Mouse (Mus musculus) macrophage (primary cell): ENCODE measurements around the gene Dffa. TPM values are rescaled to one million over a fixed set of nuclear protein-coding genes. Genes with fewer than 3 reads are reported as not detected.
"Not testable (repeated sequence)": the region's sequence is repeated elsewhere in the genome, so short reads cannot be mapped to it uniquely, and the experiment has no call there.

ENCODE experiments used
- H3K27ac ChIP-seq: fragments of 350-480 bp; formaldehyde crosslinking; 2 replicates; pipeline ENCODE4 v1.9.0; 2021
- H3K36me3 ChIP-seq: fragments of 350-480 bp; formaldehyde crosslinking; 2 replicates; pipeline ENCODE4 v1.9.0; 2021; ENCODE audit errors: inconsistent target
- H3K4me3 ChIP-seq: fragments of 350-480 bp; formaldehyde crosslinking; 2 replicates; pipeline ENCODE4 v1.9.0; 2021; ENCODE audit errors: inconsistent target
- H3K79me2 ChIP-seq: fragments of 350-480 bp; formaldehyde crosslinking; 2 replicates; pipeline ENCODE4 v1.9.0; 2021; ENCODE audit errors: inconsistent target
- WGBS: methylation state at CpG from one replicate; pipeline ENCODE4 v1.1.7; 2026; ENCODE audit warnings: inconsistent platforms; ENCODE audit not compliant: missing documents; 5-methylcytosine and 5-hydroxymethylcytosine counted together
- polyA plus RNA-seq: library from polyadenylated mRNA; stranded (reverse); fragments of 250-400 nt; gene quantifications from 3 replicates; pipeline ENCODE4 v1.2.4, GENCODE M21; 2018; ENCODE audit warnings: inconsistent platforms

Gene Dffa
- polyA plus RNA-seq, 1 experiment from 2014 or later, result 13.1 TPM

GRCm38 (mm10) chr4:149075871-149076575 lies 27.9 kb upstream of the Dffa start:
- 17% methylated on average over 10 of the region's 10 CpGs for WGBS
- H3K27ac ChIP-seq, result no peak overlapping the region
- H3K36me3 ChIP-seq, result peaks cover 7% of the 10 kb centered on the region; the same call in 1 of the 2 replicates
- no peak overlapping the region for H3K4me3 ChIP-seq
- peaks cover 39% of the 10 kb centered on the region; the same call in 1 of the 2 replicates for H3K79me2 ChIP-seq

- WGBS, result 72% methylated on average over 4 of the region's 4 CpGs
- Histone ChIP-seq H3K27ac (no peak overlapping the region), H3K36me3 (peaks cover 7% of the 10 kb centered on the region; the same call in 1 of the 2 replicates), H3K79me2 (peaks cover 62% of the 10 kb centered on the region; the same call in 1 of the 2 replicates), H3K4me3 (no peak overlapping the region)
These were observed 25.7 kb upstream of the Dffa start for GRCm38 (mm10) chr4:149078261-149078660.

GRCm38 (mm10) chr4:149079629-149080028 lies 24.3 kb upstream of the Dffa start:
- 89% methylated on average over 6 of the region's 6 CpGs for WGBS
- Histone ChIP-seq H3K36me3 (peaks cover 3% of the 10 kb centered on the region; the same call in 1 of the 2 replicates), H3K79me2 (peaks cover 75% of the 10 kb centered on the region; the same call in 1 of the 2 replicates), H3K27ac (no peak overlapping the region), H3K4me3 (no peak overlapping the region)

GRCm38 (mm10) chr4:149080111-149080510 lies 23.8 kb upstream of the Dffa start:
- Histone ChIP-seq H3K4me3 (no peak overlapping the region), H3K79me2 (peaks cover 80% of the 10 kb centered on the region; the same call in 1 of the 2 replicates), H3K36me3 (no peaks in the 10 kb centered on the region), H3K27ac (no peak overlapping the region)
- 94% methylated on average over 8 of the region's 8 CpGs for WGBS

DNA sequence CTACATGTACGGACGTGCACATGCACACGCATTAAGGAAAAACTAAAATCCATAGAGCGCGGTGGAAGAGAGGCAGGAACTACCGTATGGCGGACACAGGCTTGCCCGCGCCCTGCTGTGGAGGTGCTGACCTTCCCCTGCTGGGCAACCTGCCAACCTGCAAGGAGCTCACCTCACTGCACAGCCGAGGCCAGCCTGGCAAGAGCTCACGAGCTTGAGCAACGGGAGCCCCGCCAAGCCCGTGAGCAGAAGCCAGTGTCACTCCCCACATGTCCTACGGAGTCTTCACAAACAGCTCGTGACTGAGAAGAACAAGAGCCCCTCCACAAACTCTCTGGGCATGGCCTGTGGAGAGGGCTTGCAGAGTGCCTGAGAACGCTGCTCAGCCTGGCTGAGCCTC lies 22.4 kb upstream of the Dffa start:
- H3K79me2 ChIP-seq, result peaks cover 94% of the 10 kb centered on the region; the same call in 1 of the 2 replicates
- H3K4me3 ChIP-seq, result no peak overlapping the region
- no peaks in the 10 kb centered on the region for H3K36me3 ChIP-seq
- H3K27ac ChIP-seq, result no peak overlapping the region
- whole genome bisulfite sequencing, result 89% methylated on average over 17 of the region's 17 CpGs

DNA sequence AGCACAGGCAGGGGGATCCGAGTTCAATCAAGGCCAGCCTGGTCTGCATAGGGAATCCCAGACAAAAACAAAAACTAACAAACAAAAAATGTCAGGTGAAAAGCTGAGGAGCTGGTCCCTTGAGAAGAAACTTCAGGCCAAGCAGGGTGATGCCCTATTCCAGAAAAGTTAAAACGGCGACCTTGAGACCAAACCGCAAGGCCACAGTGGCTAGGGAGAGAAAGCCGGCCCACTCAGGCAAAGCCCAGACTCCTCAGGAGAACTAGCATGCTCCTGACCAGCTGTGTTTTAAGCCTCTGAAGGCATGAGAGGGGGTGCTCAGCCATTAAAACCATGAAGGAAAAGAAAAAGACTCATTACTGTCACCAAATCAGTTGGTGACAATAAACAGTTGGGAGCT lies 18.6 kb upstream of the Dffa start:
- H3K79me2 ChIP-seq, result peaks cover 86% of the 10 kb centered on the region
- no peak overlapping the region for H3K4me3 ChIP-seq
- WGBS, result 89% methylated on average over 5 of the region's 5 CpGs
- no peaks in the 10 kb centered on the region for H3K36me3 ChIP-seq
- no peak overlapping the region for H3K27ac ChIP-seq

GRCm38 (mm10) chr4:149091364-149091763 lies 12.6 kb upstream of the Dffa start:
- WGBS, result 88% methylated on average over 8 of the region's 8 CpGs
- peaks cover 86% of the 10 kb centered on the region for H3K79me2 ChIP-seq
- H3K4me3 ChIP-seq, result no peak overlapping the region
- no peak overlapping the region for H3K27ac ChIP-seq
- H3K36me3 ChIP-seq, result peaks cover 7% of the 10 kb centered on the region; the same call in 1 of the 2 replicates

GRCm38 (mm10) chr4:149097956-149098355 lies 6.0 kb upstream of the Dffa start:
- Histone ChIP-seq H3K4me3 (no peak overlapping the region; the same call in 1 of the 2 replicates), H3K27ac (no peak overlapping the region), H3K79me2 (peaks cover 61% of the 10 kb centered on the region), H3K36me3 (peaks cover 7% of the 10 kb centered on the region; the same call in 1 of the 2 replicates)
- 79% methylated on average over 3 of the region's 3 CpGs for WGBS

- WGBS, result 14% methylated on average over 8 of the region's 11 CpGs
- Histone ChIP-seq H3K4me3 (peak overlapping the region; percentile 93), H3K36me3 (peaks cover 7% of the 10 kb centered on the region; the same call in 1 of the 2 replicates), H3K27ac (peak overlapping the region; percentile 36; the same call in 1 of the 2 replicates), H3K79me2 (peaks cover 55% of the 10 kb centered on the region)
These were observed 5.4 kb upstream of the Dffa start for GRCm38 (mm10) chr4:149098571-149098970.

GRCm38 (mm10) chr4:149099369-149100017 lies 4.5 kb upstream of the Dffa start, which contains the start of gene Pex14:
TSS of gene Pex14 (minus strand) at chr4:149099876.
- peak within 1 kb of the TSS; percentile 36; the same call in 1 of the 2 replicates for H3K27ac ChIP-seq

GRCm38 (mm10) chr4:149100449-149100848 lies 3.5 kb upstream of the Dffa start:
- H3K4me3 ChIP-seq, H3K27ac ChIP-seq, H3K36me3 ChIP-seq: not testable (repeated sequence)
- 95% methylated on average over 11 of the region's 12 CpGs for WGBS
- peaks cover 36% of the 10 kb centered on the region for H3K79me2 ChIP-seq

More at GRCm38 (mm10) chr4:149099369-149100017, 4.5 kb upstream of the Dffa start, which contains the start of gene Pex14:
- H3K4me3 ChIP-seq, result peak within 1 kb of the TSS; percentile 93
- WGBS, result 1% methylated on average over 49 of the region's 50 CpGs
- H3K79me2 ChIP-seq, result peaks cover 45% of the 10 kb centered on the region
- H3K36me3 ChIP-seq, result no peaks in the 10 kb centered on the region

DNA sequence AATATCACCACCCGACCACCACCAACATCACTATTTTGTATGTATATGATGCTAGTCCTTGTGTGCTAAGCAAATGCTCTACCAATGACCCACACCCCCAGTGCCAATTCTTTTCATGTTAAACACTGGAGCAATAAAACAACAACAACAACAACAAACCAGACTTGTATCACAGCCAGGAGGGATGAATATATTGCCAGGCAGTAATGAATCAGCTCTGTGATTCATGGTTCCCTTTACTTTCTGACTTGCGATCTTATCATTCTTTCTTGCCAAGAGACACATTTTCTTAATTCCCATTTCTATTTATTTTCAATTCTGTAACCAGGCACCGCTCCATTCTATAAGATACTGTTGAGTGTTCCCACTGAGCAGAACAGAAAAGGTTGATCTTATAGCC lies 2.5 kb upstream of the Dffa start:
- Histone ChIP-seq H3K4me3 (no peak overlapping the region), H3K27ac (no peak overlapping the region), H3K36me3 (no peaks in the 10 kb centered on the region), H3K79me2 (peaks cover 26% of the 10 kb centered on the region)
- WGBS, result 89% methylated on average over 3 of the region's 3 CpGs

GRCm38 (mm10) chr4:149119978-149120562 lies 16.1 kb downstream of the Dffa start:
- not testable (repeated sequence) for H3K27ac ChIP-seq, H3K79me2 ChIP-seq, H3K4me3 ChIP-seq, H3K36me3 ChIP-seq
- WGBS, result 25% methylated on average over 11 of the region's 12 CpGs

- no peaks in the 10 kb centered on the region for H3K79me2 ChIP-seq
These were observed 19.5 kb downstream of the Dffa start for GRCm38 (mm10) chr4:149123432-149123831.

More at GRCm38 (mm10) chr4:149123432-149123831, 19.5 kb downstream of the Dffa start:
- WGBS, result 90% methylated on average over 5 of the region's 5 CpGs
- Histone ChIP-seq H3K36me3 (no peaks in the 10 kb centered on the region), H3K4me3 (no peak overlapping the region), H3K27ac (no peak overlapping the region)
